Mouse (Mus musculus): Measurements from ENCODE around the gene Prc1. TPM values are rescaled to one million over a fixed set of nuclear protein-coding genes. Genes with fewer than 3 reads are reported as not detected.

The Prc1 gene
- polyA plus RNA-seq (2014; fragmentation: Illumina TruSeq; extraction: RNeasy Lipid Tissue Mini Kit (QIAGEN cat#74804); ENCODE audit: low read depth, low replicate concordance): 1.8 TPM

GRCm38 (mm10) chr7:80294062-80294763, at the start of gene Prc1:
TSS of gene Prc1 (plus strand) at chr7:80294450.

GRCm38 (mm10) chr7:80246148-80246721, 48.0 kb upstream of the Prc1 start, which contains the start of gene Ttll13:
TSS of gene Ttll13 (plus strand) at chr7:80246376.

GRCm38 (mm10) chr7:80260625-80261371, 33.5 kb upstream of the Prc1 start, which contains the start of gene Ngrn:
TSS of gene Ngrn (plus strand) at chr7:80261215.

GRCm38 (mm10) chr7:80268897-80269750, 25.1 kb upstream of the Prc1 start, which contains the start of gene Vps33b:
TSS of gene Vps33b (plus strand) at chr7:80269649.

GRCm38 (mm10) chr7:80324043-80324815, 30.0 kb downstream of the Prc1 start, which contains the start of gene Rccd1:
TSS of gene Rccd1 (minus strand) at chr7:80324454.

GRCm38 (mm10) chr7:80340793-80341192, 46.5 kb downstream of the Prc1 start, which contains the start of gene Unc45a:
TSS of gene Unc45a (minus strand) at chr7:80341005.

GRCm38 (mm10) chr7:80342858-80343257, 48.6 kb downstream of the Prc1 start, which contains the start of gene Hddc3:
TSS of gene Hddc3 (plus strand) at chr7:80343104.

Other genes starting within 250 kb of the Prc1 start
- gene Idh2, start 179.1 kb upstream of the Prc1 start, polyA plus RNA-seq (2014; fragmentation: Illumina TruSeq; extraction: RNeasy Lipid Tissue Mini Kit (QIAGEN cat#74804); ENCODE audit: low read depth, low replicate concordance): 35.3 TPM
- 1.7 TPM for gene Sema4b, start 107.6 kb upstream of the Prc1 start, polyA plus RNA-seq (2014; fragmentation: Illumina TruSeq; extraction: RNeasy Lipid Tissue Mini Kit (QIAGEN cat#74804); ENCODE audit: low read depth, low replicate concordance)
- 24.1 TPM for gene Cib1, start 61.6 kb upstream of the Prc1 start, polyA plus RNA-seq (2014; fragmentation: Illumina TruSeq; extraction: RNeasy Lipid Tissue Mini Kit (QIAGEN cat#74804); ENCODE audit: low read depth, low replicate concordance)
- gene Gdpgp1, start 61.6 kb upstream of the Prc1 start, polyA plus RNA-seq (2014; fragmentation: Illumina TruSeq; extraction: RNeasy Lipid Tissue Mini Kit (QIAGEN cat#74804); ENCODE audit: low read depth, low replicate concordance): 1.5 TPM
- gene Ttll13, start 48.1 kb upstream of the Prc1 start, polyA plus RNA-seq (2014; fragmentation: Illumina TruSeq; extraction: RNeasy Lipid Tissue Mini Kit (QIAGEN cat#74804); ENCODE audit: low read depth, low replicate concordance): 0.97 TPM
- gene Ngrn, start 33.2 kb upstream of the Prc1 start, polyA plus RNA-seq (2014; fragmentation: Illumina TruSeq; extraction: RNeasy Lipid Tissue Mini Kit (QIAGEN cat#74804); ENCODE audit: low read depth, low replicate concordance): 15.5 TPM
- gene Vps33b, start 24.8 kb upstream of the Prc1 start, polyA plus RNA-seq (2014; fragmentation: Illumina TruSeq; extraction: RNeasy Lipid Tissue Mini Kit (QIAGEN cat#74804); ENCODE audit: low read depth, low replicate concordance): 7.2 TPM
- 1.7 TPM for gene Rccd1, start 30.0 kb downstream of the Prc1 start, polyA plus RNA-seq (2014; fragmentation: Illumina TruSeq; extraction: RNeasy Lipid Tissue Mini Kit (QIAGEN cat#74804); ENCODE audit: low read depth, low replicate concordance)
- gene Unc45a, start 46.6 kb downstream of the Prc1 start, polyA plus RNA-seq (2014; fragmentation: Illumina TruSeq; extraction: RNeasy Lipid Tissue Mini Kit (QIAGEN cat#74804); ENCODE audit: low read depth, low replicate concordance): 2.1 TPM
- gene Hddc3, start 48.7 kb downstream of the Prc1 start, polyA plus RNA-seq (2014; fragmentation: Illumina TruSeq; extraction: RNeasy Lipid Tissue Mini Kit (QIAGEN cat#74804); ENCODE audit: low read depth, low replicate concordance): 23.2 TPM
- 8.3 TPM for gene Man2a2, start 76.9 kb downstream of the Prc1 start, polyA plus RNA-seq (2014; fragmentation: Illumina TruSeq; extraction: RNeasy Lipid Tissue Mini Kit (QIAGEN cat#74804); ENCODE audit: low read depth, low replicate concordance)
- gene Fes, start 93.5 kb downstream of the Prc1 start, polyA plus RNA-seq (2014; fragmentation: Illumina TruSeq; extraction: RNeasy Lipid Tissue Mini Kit (QIAGEN cat#74804); ENCODE audit: low read depth, low replicate concordance): not detected
- 2.9 TPM for gene Furin, start 111.0 kb downstream of the Prc1 start, polyA plus RNA-seq (2014; fragmentation: Illumina TruSeq; extraction: RNeasy Lipid Tissue Mini Kit (QIAGEN cat#74804); ENCODE audit: low read depth, low replicate concordance)
- 4.1 TPM for gene Blm, start 240.7 kb downstream of the Prc1 start, polyA plus RNA-seq (2014; fragmentation: Illumina TruSeq; extraction: RNeasy Lipid Tissue Mini Kit (QIAGEN cat#74804); ENCODE audit: low read depth, low replicate concordance)

Data from kidney, adult 10 weeks (tissue).